Mouse (Mus musculus) adrenal gland, postnatal 36 days (tissue): Measurements from ENCODE around the gene 5430402E10Rik. TPM values are rescaled to one million over a fixed set of nuclear protein-coding genes. Genes with fewer than 3 reads are reported as not detected.
"Not testable (repeated sequence)": the region's sequence is repeated elsewhere in the genome, so short reads cannot be mapped to it uniquely, and the experiment has no call there.

Source experiments
- DNase-seq, 2 experiments: peaks; one replicate each; pipeline ENCODE4 v3.0.0; 2021; ENCODE audit warnings: mixed read lengths in 1 of 2
- long read RNA-seq, 2 experiments: library from polyadenylated mRNA; stranded (forward); transcript quantifications; one replicate each; pipeline ENCODE4 v2.0.0; 2021; ENCODE audit warnings: borderline sequencing depth in 2 of 2
- total RNA-seq, 2 experiments: library from RNA; stranded (reverse); gene quantifications; 2 replicates each; pipeline ENCODE4 v1.2.3; 2021

5430402E10Rik gene
- not detected for total RNA-seq
- long read RNA-seq, experiment 1 = 0 reads
- long read RNA-seq, experiment 2 = 0 reads

DNA sequence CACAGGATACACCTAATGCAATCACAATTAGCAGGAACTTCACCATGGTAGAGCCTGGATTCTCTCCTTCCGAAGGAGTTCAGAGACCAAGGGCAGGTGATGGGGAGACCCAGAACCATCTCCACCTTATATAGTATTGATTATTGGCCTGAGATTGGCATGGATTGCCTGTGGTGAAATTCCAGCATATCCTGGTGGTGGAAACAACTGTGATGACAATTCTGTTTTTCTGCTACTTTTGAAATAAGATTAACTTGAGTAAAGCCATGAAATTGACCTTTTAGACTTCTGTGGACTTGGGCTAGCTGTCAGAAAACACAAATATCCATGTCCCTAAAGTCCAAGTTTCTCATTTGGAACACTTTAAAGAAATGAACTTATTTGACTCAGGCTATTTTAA is at the start of gene 5430402E10Rik:
Gene 5430402E10Rik, minus strand, starts transcription at position 101 of the 400 bp plus-strand sequence.
- not testable (repeated sequence) for DNase-seq

DNA sequence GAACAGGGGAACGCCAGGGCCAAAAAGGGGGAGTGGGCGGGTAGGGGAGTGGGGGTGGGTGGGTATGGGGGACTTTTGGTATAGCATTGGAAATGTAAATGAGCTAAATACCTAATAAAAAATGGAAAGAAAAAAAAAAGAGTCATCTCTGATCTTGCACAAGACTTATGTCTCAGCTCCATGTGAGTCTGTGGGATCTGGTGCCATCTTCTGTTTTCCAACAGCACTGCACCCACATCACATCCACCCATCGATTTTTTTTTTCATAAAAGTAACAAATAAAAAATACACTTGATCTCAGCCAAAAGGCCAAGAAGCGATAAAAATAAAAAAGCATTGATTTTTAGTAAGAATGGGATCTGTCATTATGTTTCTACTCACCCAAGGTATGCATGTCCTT is 44.8 kb downstream of the 5430402E10Rik start:
- peak in 1 of 2 experiments; percentile 11 for DNase-seq

Other genes with a start within 250 kb of the 5430402E10Rik start
- 10 to 100 TPM; 15.3 to 19.0 TPM for gene Prkx, start 128.8 kb downstream of the 5430402E10Rik start, total RNA-seq
- not detected for gene Pbsn, start 71.4 kb downstream of the 5430402E10Rik start, total RNA-seq
- not detected for gene Gm14744, start 60.3 kb downstream of the 5430402E10Rik start, total RNA-seq
- gene Obp1a, start 166.3 kb upstream of the 5430402E10Rik start, total RNA-seq = not detected
- not detected for gene Gm5938, start 200.4 kb upstream of the 5430402E10Rik start, total RNA-seq